Mouse (Mus musculus) heart, embryonic 16.5 days (tissue): ENCODE data around the gene Pnpla3. TPM values are rescaled to one million over a fixed set of nuclear protein-coding genes. Genes with fewer than 3 reads are reported as not detected.
"Not testable (repeated sequence)": the region's sequence is repeated elsewhere in the genome, so short reads cannot be mapped to it uniquely, and the experiment has no call there.

Source experiments
- ATAC-seq: fragments of 200-750 bp; cut with Nextera tagmentation; replicated peaks from 2 replicates; pipeline ENCODE4 v1.8.0; 2017; ENCODE audit warnings: moderate number of reproducible peaks; ENCODE audit not compliant: insufficient read depth, low FRiP score; ENCODE audit errors: extremely low read depth
- H3K27ac ChIP-seq: fragments of 300-500 bp; sonication (generic); 2 replicates; pipeline ENCODE4 v1.5.1; 2014; ENCODE audit warnings: mild to moderate bottlenecking, low read length, control low read depth, moderate library complexity
- H3K27me3 ChIP-seq: fragments of 300-500 bp; sonication (generic); 2 replicates; pipeline ENCODE4 v1.6.1; 2014; ENCODE audit warnings: low read length, mixed read lengths; ENCODE audit not compliant: control insufficient read depth, insufficient read depth
- H3K36me3 ChIP-seq: fragments of 300-500 bp; sonication (generic); 2 replicates; pipeline ENCODE4 v1.6.1; 2014; ENCODE audit not compliant: control insufficient read depth, insufficient read depth
- H3K4me1 ChIP-seq: fragments of 300-500 bp; sonication (generic); 2 replicates; pipeline ENCODE4 v1.6.1; 2014; ENCODE audit warnings: low read length, mixed read lengths; ENCODE audit not compliant: control insufficient read depth, insufficient read depth
- H3K4me2 ChIP-seq: fragments of 300-500 bp; sonication (generic); 2 replicates; pipeline ENCODE4 v1.6.1; 2014; ENCODE audit warnings: low read depth, mild to moderate bottlenecking, control low read depth, low read length
- H3K4me3 ChIP-seq: fragments of 300-500 bp; sonication (generic); 2 replicates; pipeline ENCODE4 v1.5.1; 2014; ENCODE audit warnings: mild to moderate bottlenecking, control low read depth, low read length
- H3K9ac ChIP-seq: fragments of 300-500 bp; sonication (generic); 2 replicates; pipeline ENCODE4 v1.6.1; 2014; ENCODE audit warnings: low read length, control low read depth
- H3K9me3 ChIP-seq: fragments of 300-500 bp; sonication (generic); replicated peaks from 2 replicates; pipeline ENCODE4 v1.6.1; 2016; ENCODE audit warnings: low read length; ENCODE audit not compliant: control insufficient read depth
- WGBS: fragments of 180-500 bp; shearing (Covaris S2); extraction: QIAGEN DNeasy Blood & Tissue Kit; methylation state at CpG from one replicate; pipeline ENCODE4 v1.1.7; 2014; 5-methylcytosine and 5-hydroxymethylcytosine counted together
- polyA plus RNA-seq: library from polyadenylated mRNA; unstranded; fragments of >200 nt; fragmentation: Nextera tagmentation; extraction: Ambion mirVana; gene quantifications from 2 replicates; pipeline ENCODE4 v1.2.1, GENCODE M21; 2015

Pnpla3 gene
- polyA plus RNA-seq, 1 experiment from 2014 or later: 0.71 TPM

- Histone ChIP-seq H3K4me1 (peaks cover 11% of the 10 kb centered on the region), H3K9me3 (peaks cover 5% of the 10 kb centered on the region), H3K4me2 (no peak overlapping the region), H3K36me3 (no peaks in the 10 kb centered on the region), H3K27ac (0 out of 2 replicates have a peak overlapping the region, but pooled peaks have one; percentile 13), H3K9ac (no peak overlapping the region), H3K27me3 (no peaks in the 10 kb centered on the region), H3K4me3 (no peak overlapping the region)
- ATAC-seq: 0 out of 2 replicates have a peak, but pooled peaks have one; percentile 42
- 40% methylated on average over 4 of the region's 4 CpGs for WGBS
These were observed 34.2 kb upstream of the Pnpla3 start for GRCm38 (mm10) chr15:84133440-84133839.

- H3K4me1 ChIP-seq: peaks cover 11% of the 10 kb centered on the region
- ATAC-seq: no peak
- no peak overlapping the region for H3K27ac ChIP-seq
- H3K27me3 ChIP-seq: no peaks in the 10 kb centered on the region
- H3K4me2 ChIP-seq: no peak overlapping the region
- 82% methylated on average over 5 of the region's 5 CpGs for WGBS
- H3K9me3 ChIP-seq: peaks cover 5% of the 10 kb centered on the region
- no peak overlapping the region for H3K9ac ChIP-seq
- H3K4me3 ChIP-seq: no peak overlapping the region
- no peaks in the 10 kb centered on the region for H3K36me3 ChIP-seq
These were observed 32.2 kb upstream of the Pnpla3 start for GRCm38 (mm10) chr15:84135472-84135871.

DNA sequence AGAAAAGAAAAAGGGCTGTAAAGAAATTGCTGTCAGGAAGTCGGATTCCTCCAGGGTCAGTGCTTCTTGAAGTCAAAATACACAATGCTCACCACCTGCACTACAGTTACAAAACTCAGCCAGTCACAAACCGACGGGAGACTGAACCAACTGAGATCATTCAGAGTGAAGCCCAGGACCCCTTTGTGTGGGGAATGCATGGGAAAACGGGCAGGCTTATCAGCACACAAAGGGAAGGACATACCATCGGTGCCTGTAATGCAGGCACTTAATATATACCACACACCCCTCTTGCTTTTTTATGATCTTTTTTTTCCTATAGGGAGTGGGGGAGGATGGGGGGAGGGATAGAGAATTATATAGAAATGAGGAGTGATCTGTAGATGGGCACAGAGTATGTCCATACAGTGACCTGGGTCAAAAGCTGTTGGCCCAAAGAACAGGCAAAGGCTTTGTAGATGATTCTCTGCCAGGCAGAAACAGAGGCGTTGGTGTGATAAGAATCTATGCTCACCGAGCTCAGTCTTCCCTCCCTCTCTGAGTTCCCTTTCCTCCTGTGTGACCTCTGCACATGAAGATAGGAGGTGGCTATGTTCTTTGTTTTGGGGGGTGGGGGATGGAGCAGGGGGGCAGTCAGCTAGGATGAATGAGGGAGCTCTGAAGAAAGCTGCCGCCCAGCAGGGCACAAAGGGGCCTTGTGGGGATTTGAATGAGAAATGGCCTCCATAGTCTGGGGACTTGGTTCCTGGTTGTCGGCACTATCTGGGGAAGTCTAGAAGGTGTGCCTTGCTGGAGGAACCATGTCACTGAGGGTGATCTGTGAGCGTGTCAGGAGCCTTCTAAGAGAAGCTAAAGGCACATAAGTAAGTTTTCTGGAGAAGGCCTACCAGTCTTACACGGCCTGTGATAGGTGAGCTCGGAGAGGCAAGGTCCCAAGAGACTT lies 30.9 kb upstream of the Pnpla3 start:
- Histone ChIP-seq H3K9me3 (peaks cover 5% of the 10 kb centered on the region), H3K4me3 (no peak overlapping the region), H3K4me2 (no peak overlapping the region), H3K9ac (no peak overlapping the region), H3K27me3 (no peaks in the 10 kb centered on the region), H3K4me1 (peaks cover 4% of the 10 kb centered on the region), H3K36me3 (no peaks in the 10 kb centered on the region), H3K27ac (no peak overlapping the region)
- WGBS: 39% methylated on average over 12 of the region's 12 CpGs
- ATAC-seq: no peak

- Histone ChIP-seq H3K4me1 (no peaks in the 10 kb centered on the region), H3K36me3 (no peaks in the 10 kb centered on the region), H3K4me2 (no peak overlapping the region), H3K27ac (no peak overlapping the region), H3K9me3 (peaks cover 5% of the 10 kb centered on the region), H3K27me3 (no peaks in the 10 kb centered on the region), H3K9ac (no peak overlapping the region), H3K4me3 (no peak overlapping the region)
- no peak for ATAC-seq
- WGBS: 85% methylated on average over 5 of the region's 5 CpGs
These were observed 28.0 kb upstream of the Pnpla3 start for GRCm38 (mm10) chr15:84139592-84140005.

- H3K27me3 ChIP-seq: no peaks in the 10 kb centered on the region
- no peaks in the 10 kb centered on the region for H3K4me1 ChIP-seq
- no peak overlapping the region for H3K9ac ChIP-seq
- H3K27ac ChIP-seq: no peak overlapping the region
- H3K36me3 ChIP-seq: no peaks in the 10 kb centered on the region
- ATAC-seq: no peak
- H3K4me2 ChIP-seq: no peak overlapping the region
- 49% methylated on average over 3 of the region's 3 CpGs for WGBS
- peaks cover 5% of the 10 kb centered on the region for H3K9me3 ChIP-seq
- no peak overlapping the region for H3K4me3 ChIP-seq
These were observed 27.5 kb upstream of the Pnpla3 start for GRCm38 (mm10) chr15:84140109-84140508.

- Histone ChIP-seq H3K36me3 (no peaks in the 10 kb centered on the region), H3K4me2 (no peak overlapping the region), H3K9ac (no peak overlapping the region), H3K4me3 (no peak overlapping the region), H3K27me3 (no peaks in the 10 kb centered on the region), H3K4me1 (no peaks in the 10 kb centered on the region), H3K27ac (no peak overlapping the region), H3K9me3 (no peaks in the 10 kb centered on the region)
- WGBS: 50% methylated on average over 5 of the region's 5 CpGs
- ATAC-seq: no peak
These were observed 26.7 kb upstream of the Pnpla3 start for GRCm38 (mm10) chr15:84140929-84141328.

DNA sequence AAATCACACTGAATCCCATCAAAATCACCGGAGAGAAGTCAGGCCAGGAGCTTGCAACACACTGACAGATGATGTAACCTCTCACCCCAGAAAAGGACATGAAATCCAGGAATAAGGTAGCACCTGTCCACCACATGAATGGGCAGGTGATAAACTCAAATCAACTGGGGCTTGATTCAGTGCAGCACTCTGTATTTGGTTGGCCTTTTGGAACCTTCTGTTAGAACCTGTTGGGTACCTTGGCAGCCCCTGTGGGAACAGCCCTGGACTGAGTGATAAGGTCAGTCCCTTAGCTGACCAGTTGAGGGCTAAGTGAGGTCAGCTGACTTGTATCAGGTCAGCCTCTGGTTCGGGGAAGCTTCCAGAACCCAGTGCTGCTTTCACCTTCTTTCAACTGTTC lies 11.5 kb upstream of the Pnpla3 start:
- Histone ChIP-seq H3K27me3 (no peaks in the 10 kb centered on the region), H3K4me1 (no peaks in the 10 kb centered on the region), H3K4me3 (no peak overlapping the region), H3K27ac (no peak overlapping the region), H3K4me2 (no peak overlapping the region), H3K9ac (no peak overlapping the region), H3K36me3 (no peaks in the 10 kb centered on the region), H3K9me3 (no peaks in the 10 kb centered on the region)
- no peak for ATAC-seq
- 75% methylated on average over 2 of the region's 2 CpGs for WGBS

DNA sequence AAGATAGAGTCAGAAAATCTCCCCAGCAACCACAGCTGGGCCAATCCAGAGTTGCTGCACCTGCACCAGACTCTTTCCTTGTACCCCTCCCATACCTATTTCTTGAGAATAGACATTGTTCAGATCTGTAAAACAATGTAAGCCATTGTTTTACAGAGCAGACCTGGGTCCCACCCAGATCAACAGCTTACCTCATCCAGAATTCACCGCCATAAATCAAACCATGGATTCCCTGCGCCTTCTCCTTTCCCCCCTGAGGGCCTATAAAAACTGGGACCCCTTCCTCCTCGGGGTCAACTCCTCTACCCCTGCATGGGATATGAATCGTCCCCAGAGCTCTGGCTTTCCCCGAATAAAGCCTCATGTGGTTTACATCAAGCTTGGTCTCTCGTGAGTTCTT lies 10.1 kb upstream of the Pnpla3 start:
- H3K27me3 ChIP-seq, H3K27ac ChIP-seq, H3K4me1 ChIP-seq, ATAC-seq, H3K9me3 ChIP-seq, H3K4me2 ChIP-seq, H3K4me3 ChIP-seq, H3K36me3 ChIP-seq, H3K9ac ChIP-seq: not testable (repeated sequence)
- WGBS: 84% methylated on average over 6 of the region's 6 CpGs

GRCm38 (mm10) chr15:84161871-84162270 lies 5.8 kb upstream of the Pnpla3 start:
- Histone ChIP-seq H3K27me3 (no peaks in the 10 kb centered on the region), H3K4me2 (no peak overlapping the region), H3K9ac (no peak overlapping the region), H3K36me3 (no peaks in the 10 kb centered on the region), H3K9me3 (no peaks in the 10 kb centered on the region), H3K4me3 (no peak overlapping the region), H3K4me1 (no peaks in the 10 kb centered on the region), H3K27ac (no peak overlapping the region)
- 76% methylated on average over 6 of the region's 6 CpGs for WGBS
- ATAC-seq: no peak
